16 mouse cellular contexts compared by ENCODE assay signal in the genomic region with DNA sequence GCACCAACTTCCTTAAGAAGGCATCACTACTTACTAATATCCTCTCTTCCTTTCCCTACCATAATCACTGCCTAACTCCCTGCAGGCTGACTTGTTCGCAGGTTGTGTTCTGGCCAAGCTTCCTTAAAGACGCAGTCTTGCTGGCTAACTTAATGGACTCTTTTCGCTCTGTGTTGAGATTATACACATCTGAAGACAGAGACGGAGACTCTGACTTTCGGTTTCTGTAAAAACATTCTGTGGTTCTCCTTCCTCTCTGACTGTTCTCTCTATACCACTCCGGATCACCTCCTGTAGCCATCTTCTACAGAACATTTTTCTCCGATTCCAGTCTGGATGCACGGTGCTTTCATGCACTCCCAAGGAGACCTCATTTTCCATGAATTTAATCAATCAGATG.
"Had no signal": no experiment of that assay in that cellular context is flagged by ENCODE, and none has a peak within 500 bp of the region (broad histone marks: within the 10 kb centered on the region; RNA-seq: fewer than 3 reads in every experiment).

No protein-coding gene starts in this region.

- H3K9me3 ChIP-seq: kidney, embryonic 15.5 days; liver, embryonic 13.5 days; midbrain, embryonic 12.5 days; midbrain, embryonic 15.5 days; neural tube, embryonic 13.5 days had no signal

- H3K4me1 ChIP-seq: liver, embryonic 13.5 days; midbrain, embryonic 12.5 days; midbrain, embryonic 15.5 days; neural tube, embryonic 13.5 days had no signal

- H3K4me2 ChIP-seq: kidney, embryonic 15.5 days; liver, embryonic 13.5 days; lung, embryonic 14.5 days; midbrain, embryonic 12.5 days; midbrain, embryonic 15.5 days; neural tube, embryonic 13.5 days had no signal

- DNase-seq: kidney, adult 18-20 months; kidney, postnatal 10 days; kidney, postnatal 36 days; layer of hippocampus, postnatal 36 days; liver, embryonic 13.5 days; lung, embryonic 14.5 days; thymus, adult 18-20 months; thymus, postnatal 4 days had no signal

- H3K27ac ChIP-seq: kidney, embryonic 15.5 days; left cerebral cortex, adult 2 months; liver, embryonic 13.5 days; macrophage; midbrain, embryonic 12.5 days; midbrain, embryonic 15.5 days; neural tube, embryonic 13.5 days had no signal

- H3K4me3 ChIP-seq: kidney, embryonic 15.5 days; left cerebral cortex, adult 2 months; liver, embryonic 13.5 days; midbrain, embryonic 12.5 days; midbrain, embryonic 15.5 days; myocyte; neural tube, embryonic 13.5 days had no signal

- H3K27me3 ChIP-seq: kidney, embryonic 15.5 days; liver, embryonic 13.5 days; midbrain, embryonic 12.5 days; midbrain, embryonic 15.5 days; neural tube, embryonic 13.5 days had no signal

- H3K36me3 ChIP-seq: kidney, embryonic 15.5 days; liver, embryonic 13.5 days; midbrain, embryonic 12.5 days; midbrain, embryonic 15.5 days; neural tube, embryonic 13.5 days had no signal

- ATAC-seq: lung, postnatal 0 days; midbrain, embryonic 15.5 days had no signal

- H3K9ac ChIP-seq: kidney, embryonic 15.5 days; liver, embryonic 13.5 days; lung, embryonic 14.5 days; midbrain, embryonic 12.5 days; midbrain, embryonic 15.5 days; neural tube, embryonic 13.5 days had no signal
